Mouse (Mus musculus): ENCODE measurements around the gene Uqcrfs1.
A peak's percentile ranks its signal among the peaks of the same experiment; 100 is the strongest.

Uqcrfs1 gene

GRCm38 (mm10) chr13:30544856-30545604 is at the start of gene Uqcrfs1:
Gene Uqcrfs1, minus strand, starts transcription at chr13:30545362.
- peak; percentile 92 for DNase-seq (ENCODE audit: low spot score)

DNA sequence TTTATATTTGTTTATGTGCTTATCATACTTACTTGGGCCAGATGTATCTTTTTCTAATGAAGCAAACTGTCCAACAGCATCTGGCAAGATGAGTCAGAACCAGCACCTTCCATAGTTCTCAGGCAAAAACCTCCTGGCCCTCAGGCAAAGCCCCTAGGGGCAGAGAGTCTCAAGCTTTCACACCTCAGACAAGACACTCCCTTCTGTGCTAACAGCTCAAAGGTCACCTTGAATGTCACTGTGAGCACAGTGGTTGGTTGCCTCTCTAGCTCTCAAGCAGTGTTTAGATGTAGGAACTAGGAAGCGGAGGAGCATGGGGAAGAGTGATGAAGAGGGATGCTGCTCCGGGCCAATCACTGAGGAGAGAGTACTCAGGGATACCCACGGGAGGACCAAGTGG is 40.6 kb upstream of the Uqcrfs1 start:
- DNase-seq (ENCODE audit: low spot score), result no peak

GRCm38 (mm10) chr13:30582541-30582940 is 37.4 kb upstream of the Uqcrfs1 start:
- DNase-seq (ENCODE audit: low spot score), result no peak

- no peak for DNase-seq (ENCODE audit: low spot score)
Measured at GRCm38 (mm10) chr13:30578806-30579205, 33.6 kb upstream of the Uqcrfs1 start.

- DNase-seq (ENCODE audit: low spot score), result no peak
Measured at GRCm38 (mm10) chr13:30576819-30577218, 31.7 kb upstream of the Uqcrfs1 start.

DNA sequence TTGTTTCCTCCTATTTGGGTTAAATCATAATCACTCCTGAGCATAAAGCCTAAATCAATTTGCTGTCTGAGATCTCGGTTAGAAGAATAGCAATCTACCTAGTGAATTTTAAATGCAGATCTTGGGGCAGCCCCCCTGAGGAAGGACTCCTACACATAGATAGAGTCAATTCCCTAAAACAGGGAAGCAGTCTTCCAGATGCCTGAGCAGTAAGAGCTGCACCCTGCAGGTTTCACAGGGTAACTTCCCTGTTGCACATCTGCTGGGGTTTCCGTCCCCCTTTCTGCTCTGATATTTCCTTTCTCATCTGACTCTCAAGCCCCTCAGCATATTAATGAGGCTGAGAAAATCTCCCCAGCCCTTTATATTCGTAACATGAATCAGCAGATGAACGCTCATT is 27.8 kb upstream of the Uqcrfs1 start:
- DNase-seq (ENCODE audit: low spot score), result no peak

DNA sequence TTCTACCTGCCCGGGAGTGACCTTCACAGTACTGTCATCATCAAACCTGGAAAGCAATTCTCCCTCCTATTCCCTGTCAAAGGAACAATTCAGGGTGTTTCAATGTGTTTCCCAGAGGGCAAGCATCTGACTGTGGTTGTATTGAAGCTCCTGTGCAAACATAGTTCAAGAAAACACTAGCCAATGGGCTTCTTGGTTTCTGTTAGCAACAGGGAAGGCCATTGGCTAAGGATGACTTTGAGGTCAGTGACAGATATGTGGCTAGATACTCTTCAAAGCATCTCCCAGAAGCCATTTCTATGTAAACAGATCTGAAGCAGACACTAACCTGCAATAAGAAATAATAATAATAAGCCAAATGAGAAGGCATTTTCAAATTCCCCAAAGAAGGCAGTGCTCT is 25.0 kb upstream of the Uqcrfs1 start:
- DNase-seq (ENCODE audit: low spot score), result no peak

DNA sequence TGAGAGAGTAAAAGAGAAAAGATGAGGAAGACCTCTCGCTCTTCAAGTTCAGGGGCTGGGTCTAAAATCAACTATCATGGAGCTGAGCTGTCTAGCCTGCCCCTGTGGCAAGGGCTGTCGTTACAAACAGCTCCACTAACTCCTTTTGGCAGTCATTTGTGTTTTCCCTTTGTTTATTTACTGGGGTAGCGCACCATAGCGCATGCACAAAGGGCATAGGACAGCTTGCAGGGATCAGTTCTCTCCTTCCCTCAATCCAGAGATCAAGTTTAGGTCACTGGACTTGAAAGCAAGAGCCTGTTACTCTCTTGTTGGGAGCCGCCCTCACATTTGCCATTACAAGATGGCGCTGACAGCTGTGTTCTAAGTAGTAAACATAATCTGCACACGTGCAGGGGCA is 22.4 kb upstream of the Uqcrfs1 start:
- no peak for DNase-seq (ENCODE audit: low spot score)

DNA sequence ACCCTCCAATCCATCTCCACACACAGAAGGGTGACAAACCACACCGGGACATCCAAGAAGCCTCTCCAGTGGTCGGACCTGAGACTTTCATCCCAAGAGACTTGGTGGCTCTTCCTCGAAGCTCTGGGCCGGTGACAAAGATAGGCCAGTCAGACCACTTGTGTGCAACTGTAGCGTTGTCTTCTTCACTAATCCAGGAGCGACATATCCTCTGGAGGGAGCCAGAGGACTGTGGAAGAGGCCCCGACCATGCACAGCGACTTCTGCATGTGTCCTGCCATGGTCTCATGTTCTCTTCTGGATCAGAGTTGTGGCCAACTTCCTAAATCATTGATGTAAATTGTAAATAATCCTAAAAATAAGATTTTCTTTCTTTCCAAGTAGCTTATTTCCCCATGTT is 21.6 kb upstream of the Uqcrfs1 start:
- DNase-seq (ENCODE audit: low spot score), result peak; percentile 23

DNA sequence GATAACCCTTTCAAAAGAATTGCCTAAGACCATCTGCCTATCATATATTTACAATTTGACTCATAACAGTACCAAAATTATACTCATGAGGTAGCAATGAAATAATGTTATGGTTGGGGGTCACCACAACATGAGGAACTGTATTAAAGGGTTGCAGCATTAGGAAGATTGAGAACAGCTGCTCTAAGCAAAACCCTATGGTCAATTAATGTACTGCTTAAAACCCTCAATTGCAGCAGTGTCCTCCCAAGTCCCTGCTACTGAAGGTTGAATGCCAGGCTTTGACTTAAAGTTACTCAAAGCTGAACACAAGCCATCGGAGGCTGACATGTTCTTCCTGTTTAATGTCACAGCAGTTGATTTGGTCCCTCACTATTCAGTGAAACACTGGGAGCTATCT is 15.4 kb upstream of the Uqcrfs1 start:
- no peak for DNase-seq (ENCODE audit: low spot score)

GRCm38 (mm10) chr13:30560052-30560451 is 14.9 kb upstream of the Uqcrfs1 start:
- no peak for DNase-seq (ENCODE audit: low spot score)

- DNase-seq (ENCODE audit: low spot score), result no peak
Measured at GRCm38 (mm10) chr13:30557751-30558150, 12.6 kb upstream of the Uqcrfs1 start.

- DNase-seq (ENCODE audit: low spot score), result no peak
Measured at GRCm38 (mm10) chr13:30553051-30553587, 8.0 kb upstream of the Uqcrfs1 start.

DNA sequence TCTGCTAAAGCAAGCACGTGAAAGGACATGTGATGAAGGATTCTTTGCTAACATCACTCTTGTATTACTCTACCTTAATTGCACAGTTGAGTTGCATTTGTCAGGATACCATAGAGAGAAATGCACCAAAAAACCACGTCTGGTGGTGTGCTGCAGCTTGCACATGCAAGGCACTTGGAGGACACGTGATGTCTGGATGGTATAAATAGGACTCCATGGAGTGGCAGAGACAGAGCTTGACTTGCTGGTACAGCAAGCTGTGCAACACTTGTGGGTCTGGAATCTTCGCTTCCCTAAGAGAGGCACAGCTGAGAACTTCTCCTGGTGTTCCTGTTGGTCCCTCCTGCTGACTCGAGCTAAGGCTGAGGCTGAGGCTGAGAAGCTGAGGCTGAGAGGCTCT is 4.2 kb upstream of the Uqcrfs1 start:
- DNase-seq (ENCODE audit: low spot score), result no peak

DNA sequence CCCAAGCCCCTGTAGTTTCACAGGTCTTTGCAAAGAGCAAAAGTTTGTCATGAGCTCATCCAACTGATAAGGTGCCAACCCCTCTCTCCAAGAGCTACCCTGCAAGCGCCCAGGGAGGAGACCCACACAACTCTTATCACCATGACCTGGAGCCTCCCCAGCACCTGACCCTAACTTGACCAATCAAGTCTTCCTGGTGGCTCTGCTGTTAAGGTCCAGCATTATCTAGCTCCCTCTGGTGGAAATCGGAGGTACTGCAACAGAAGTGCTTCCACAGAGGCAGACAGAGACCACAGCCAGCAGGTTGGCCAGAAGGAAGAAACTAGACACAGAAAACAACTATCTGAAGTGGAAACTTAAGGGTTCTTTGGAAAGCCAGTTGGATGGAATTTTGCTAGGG is 3.7 kb upstream of the Uqcrfs1 start:
- DNase-seq (ENCODE audit: low spot score), result peak; percentile 63

GRCm38 (mm10) chr13:30530761-30531160 is 14.4 kb downstream of the Uqcrfs1 start:
- DNase-seq (ENCODE audit: low spot score), result peak; percentile 30

DNA sequence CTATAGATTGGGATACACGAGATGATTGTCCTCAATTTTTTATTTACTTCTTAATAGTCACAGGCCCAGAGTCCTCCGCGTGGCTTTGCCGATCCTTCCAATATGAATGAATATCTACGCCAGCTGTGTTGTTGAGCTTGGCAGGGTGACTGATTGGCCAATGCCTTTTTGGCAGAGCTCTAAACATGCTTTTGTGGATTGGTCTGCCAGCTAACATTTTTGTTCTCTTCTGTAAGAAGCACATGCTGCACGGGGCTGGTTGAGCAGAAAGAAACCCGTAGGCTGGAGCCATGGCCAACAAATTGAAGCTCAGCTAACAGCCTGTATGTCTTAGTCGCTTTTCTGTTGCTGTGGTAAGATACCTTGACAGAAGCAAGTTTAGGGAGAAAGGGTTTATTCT is 20.2 kb downstream of the Uqcrfs1 start:
- DNase-seq (ENCODE audit: low spot score), result no peak

GRCm38 (mm10) chr13:30523971-30524370 is 21.2 kb downstream of the Uqcrfs1 start:
- no peak for DNase-seq (ENCODE audit: low spot score)

GRCm38 (mm10) chr13:30523246-30523891 is 21.8 kb downstream of the Uqcrfs1 start:
- DNase-seq (ENCODE audit: low spot score), result no peak

DNA sequence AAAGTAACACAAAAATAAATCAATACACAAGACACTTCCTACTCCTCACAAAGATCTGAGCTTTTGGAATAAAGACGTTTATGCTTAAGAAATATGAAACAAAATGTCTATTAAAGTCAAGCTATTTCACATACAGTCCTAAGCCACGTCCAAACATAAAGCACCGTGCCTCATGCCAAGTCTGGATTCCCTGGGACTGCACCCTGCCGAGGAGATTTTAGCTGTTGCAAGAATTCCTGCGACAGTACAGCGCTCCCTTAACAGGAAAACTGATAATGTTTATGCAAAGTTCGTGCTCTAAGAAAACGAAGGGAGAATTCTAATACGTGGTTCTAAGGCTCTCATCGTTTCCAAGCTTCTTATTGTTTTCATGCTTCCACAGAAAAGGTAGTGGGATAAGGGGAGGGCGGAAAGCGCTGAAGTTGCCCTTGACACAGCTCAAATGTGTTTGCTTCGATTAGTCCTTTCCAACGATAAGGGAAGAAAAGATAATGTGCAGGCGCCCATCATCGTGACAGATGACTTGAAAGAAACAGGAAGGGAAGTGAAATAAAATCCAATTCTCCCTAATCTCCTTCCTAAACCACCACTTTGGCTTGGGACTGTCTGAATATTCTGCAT is 23.8 kb downstream of the Uqcrfs1 start:
- no peak for DNase-seq (ENCODE audit: low spot score)

- DNase-seq (ENCODE audit: low spot score), result no peak
Measured at GRCm38 (mm10) chr13:30518191-30518590, 27.0 kb downstream of the Uqcrfs1 start.

DNA sequence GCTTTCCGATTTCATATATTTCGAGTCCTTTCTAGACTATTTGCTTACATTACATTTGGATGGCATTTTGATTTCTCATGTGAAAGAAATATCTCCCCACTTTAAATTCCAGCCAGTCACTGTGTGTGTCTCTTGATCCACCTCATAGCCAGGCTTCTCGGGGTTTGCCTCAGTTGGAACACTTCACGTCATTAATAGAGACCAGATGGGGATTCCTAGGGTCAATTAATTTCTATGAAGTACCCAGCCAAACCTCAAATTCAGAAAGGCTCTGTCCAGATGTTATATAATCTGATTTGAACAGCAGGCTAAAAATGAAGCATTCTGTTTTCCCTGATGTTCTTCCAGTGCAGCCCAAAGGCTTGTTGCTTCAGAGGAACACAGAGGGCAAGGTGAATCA is 37.5 kb downstream of the Uqcrfs1 start:
- no peak for DNase-seq (ENCODE audit: low spot score)

DNA sequence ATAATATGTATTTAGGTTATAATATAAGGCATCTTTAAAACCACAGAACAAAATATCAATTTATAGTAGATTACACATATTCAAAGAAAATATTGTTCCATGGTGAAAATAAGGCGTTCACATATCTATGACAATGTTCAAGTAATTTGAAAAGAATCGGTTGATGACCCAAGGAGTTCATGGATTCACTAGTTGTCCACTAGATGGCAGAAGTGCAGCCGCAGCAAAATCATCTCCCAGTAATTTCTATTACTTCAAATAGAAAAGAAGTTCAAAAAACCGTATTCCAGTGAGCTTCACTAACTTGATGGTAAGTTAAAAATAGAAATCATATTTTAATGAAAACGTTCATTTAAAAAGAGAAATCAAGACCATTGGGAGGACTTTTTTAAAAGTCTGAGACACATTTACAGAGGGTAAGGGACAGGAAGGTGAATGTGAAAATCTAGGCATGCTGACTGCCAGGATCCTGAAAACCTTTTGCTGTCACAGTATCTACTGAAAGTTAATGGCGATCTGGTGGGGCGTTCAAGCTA is 43.2 kb downstream of the Uqcrfs1 start:
- DNase-seq (ENCODE audit: low spot score), result no peak

Data from left cerebral cortex, adult 11 months (tissue).